Mouse (Mus musculus) intestine, embryonic 15.5 days (tissue): Measurements from ENCODE around the gene B3galt1. TPM values are rescaled to one million over a fixed set of nuclear protein-coding genes. Genes with fewer than 3 reads are reported as not detected.

Source experiments
- ATAC-seq: fragments of 200-750 bp; cut with Nextera tagmentation; 2 replicates; pipeline ENCODE4 v1.8.0; 2017; ENCODE audit warnings: moderate TSS enrichment, moderate library complexity
- H3K27ac ChIP-seq: fragments of 300-500 bp; sonication (generic); 2 replicates; pipeline ENCODE4 v1.5.1; 2015; ENCODE audit warnings: mild to moderate bottlenecking, inconsistent platforms
- H3K27me3 ChIP-seq: fragments of 300-500 bp; sonication (generic); replicated peaks from 2 replicates; pipeline ENCODE4 v1.6.1; 2015; ENCODE audit warnings: inconsistent platforms
- H3K36me3 ChIP-seq: fragments of 300-500 bp; sonication (generic); 2 replicates; pipeline ENCODE4 v1.6.1; 2015; ENCODE audit warnings: inconsistent platforms
- H3K4me1 ChIP-seq: fragments of 300-500 bp; sonication (generic); replicated peaks from 2 replicates; pipeline ENCODE4 v1.6.1; 2015; ENCODE audit warnings: inconsistent platforms
- H3K4me2 ChIP-seq: fragments of 300-500 bp; sonication (generic); replicated peaks from 2 replicates; pipeline ENCODE4 v1.6.1; 2015; ENCODE audit warnings: mild to moderate bottlenecking, inconsistent platforms
- H3K4me3 ChIP-seq: fragments of 300-500 bp; sonication (generic); replicated peaks from 2 replicates; pipeline ENCODE4 v1.5.1; 2015; ENCODE audit warnings: inconsistent platforms
- H3K9ac ChIP-seq: fragments of 300-500 bp; sonication (generic); 2 replicates; pipeline ENCODE4 v1.6.1; 2015; ENCODE audit warnings: inconsistent platforms
- H3K9me3 ChIP-seq: fragments of 300-500 bp; sonication (generic); 2 replicates; pipeline ENCODE4 v1.6.1; 2016; ENCODE audit warnings: inconsistent platforms
- WGBS: fragments of 180-500 bp; shearing (Covaris S2); methylation state at CpG from one replicate; pipeline ENCODE4 v1.1.7; 2015; 5-methylcytosine and 5-hydroxymethylcytosine counted together
- polyA plus RNA-seq: library from polyadenylated mRNA; unstranded; fragments of >200 nt; fragmentation: Nextera tagmentation; extraction: Ambion mirVana; gene quantifications from 2 replicates; pipeline ENCODE4 v1.2.1, GENCODE M21; 2015

The B3galt1 gene
- polyA plus RNA-seq, 1 experiment from 2014 or later: 4.1 TPM

GRCm38 (mm10) chr2:67787536-67787935 is 221.9 kb downstream of the B3galt1 start:
- Histone ChIP-seq H3K9ac (no peak overlapping the region), H3K27me3 (no peaks in the 10 kb centered on the region), H3K4me2 (no peak overlapping the region), H3K36me3 (no peaks in the 10 kb centered on the region), H3K4me3 (no peak overlapping the region), H3K9me3 (no peaks in the 10 kb centered on the region), H3K27ac (no peak overlapping the region), H3K4me1 (no peaks in the 10 kb centered on the region)
- ATAC-seq: no peak
- 69% methylated on average over 3 of the region's 3 CpGs for WGBS

- H3K36me3 ChIP-seq: no peaks in the 10 kb centered on the region
- H3K9ac ChIP-seq: no peak overlapping the region
- H3K4me1 ChIP-seq: no peaks in the 10 kb centered on the region
- H3K27me3 ChIP-seq: no peaks in the 10 kb centered on the region
- no peak overlapping the region for H3K27ac ChIP-seq
- WGBS: 80% methylated on average over 4 of the region's 4 CpGs
- H3K4me3 ChIP-seq: no peak overlapping the region
- ATAC-seq: no peak
- H3K4me2 ChIP-seq: no peak overlapping the region
- no peaks in the 10 kb centered on the region for H3K9me3 ChIP-seq
Measured at GRCm38 (mm10) chr2:67797561-67797960, 231.9 kb downstream of the B3galt1 start.

- no peaks in the 10 kb centered on the region for H3K4me1 ChIP-seq
- H3K4me3 ChIP-seq: no peak overlapping the region
- no peak overlapping the region for H3K27ac ChIP-seq
- no peaks in the 10 kb centered on the region for H3K27me3 ChIP-seq
- H3K36me3 ChIP-seq: no peaks in the 10 kb centered on the region
- no peak overlapping the region for H3K9ac ChIP-seq
- WGBS: 57% methylated on average over 3 of the region's 3 CpGs
- no peak overlapping the region for H3K4me2 ChIP-seq
- no peaks in the 10 kb centered on the region for H3K9me3 ChIP-seq
- ATAC-seq: peak; percentile 58
Measured at GRCm38 (mm10) chr2:67799981-67800380, 234.3 kb downstream of the B3galt1 start.

- Histone ChIP-seq H3K27me3 (no peaks in the 10 kb centered on the region), H3K36me3 (no peaks in the 10 kb centered on the region), H3K4me2 (no peak overlapping the region), H3K9ac (no peak overlapping the region), H3K9me3 (no peaks in the 10 kb centered on the region), H3K4me3 (no peak overlapping the region), H3K27ac (no peak overlapping the region), H3K4me1 (no peaks in the 10 kb centered on the region)
- WGBS: 60% methylated on average over 2 of the region's 2 CpGs
- ATAC-seq: no peak
Measured at GRCm38 (mm10) chr2:67816149-67816548, 250.5 kb downstream of the B3galt1 start.

GRCm38 (mm10) chr2:67818014-67818413 is 252.3 kb downstream of the B3galt1 start:
- Histone ChIP-seq H3K36me3 (no peaks in the 10 kb centered on the region), H3K27ac (no peak overlapping the region), H3K9me3 (no peaks in the 10 kb centered on the region), H3K4me2 (no peak overlapping the region), H3K9ac (no peak overlapping the region), H3K27me3 (no peaks in the 10 kb centered on the region), H3K4me1 (no peaks in the 10 kb centered on the region), H3K4me3 (no peak overlapping the region)
- 53% methylated on average over 2 of the region's 2 CpGs for WGBS
- ATAC-seq: no peak

- Histone ChIP-seq H3K9ac (no peak overlapping the region), H3K27me3 (no peaks in the 10 kb centered on the region), H3K36me3 (no peaks in the 10 kb centered on the region), H3K4me2 (no peak overlapping the region), H3K9me3 (no peaks in the 10 kb centered on the region), H3K4me1 (no peaks in the 10 kb centered on the region), H3K27ac (no peak overlapping the region), H3K4me3 (no peak overlapping the region)
- WGBS: 73% methylated on average over 5 of the region's 5 CpGs
- no peak for ATAC-seq
Measured at GRCm38 (mm10) chr2:67822360-67822759, 256.7 kb downstream of the B3galt1 start.

GRCm38 (mm10) chr2:67827697-67828096 is 262.0 kb downstream of the B3galt1 start:
- Histone ChIP-seq H3K4me2 (no peak overlapping the region), H3K4me3 (no peak overlapping the region), H3K27ac (no peak overlapping the region), H3K4me1 (no peaks in the 10 kb centered on the region), H3K9me3 (no peaks in the 10 kb centered on the region), H3K9ac (no peak overlapping the region), H3K36me3 (no peaks in the 10 kb centered on the region), H3K27me3 (no peaks in the 10 kb centered on the region)
- ATAC-seq: no peak
- WGBS: 68% methylated on average over 4 of the region's 4 CpGs

- no peaks in the 10 kb centered on the region for H3K9me3 ChIP-seq
- H3K27ac ChIP-seq: no peak overlapping the region
- H3K27me3 ChIP-seq: no peaks in the 10 kb centered on the region
- no peaks in the 10 kb centered on the region for H3K4me1 ChIP-seq
- no peaks in the 10 kb centered on the region for H3K36me3 ChIP-seq
- no peak overlapping the region for H3K4me3 ChIP-seq
- no peak for ATAC-seq
- H3K4me2 ChIP-seq: no peak overlapping the region
- no peak overlapping the region for H3K9ac ChIP-seq
- WGBS: 81% methylated on average over 5 of the region's 5 CpGs
Measured at GRCm38 (mm10) chr2:67829055-67829915, 263.6 kb downstream of the B3galt1 start.

GRCm38 (mm10) chr2:67847806-67848205 is 282.1 kb downstream of the B3galt1 start:
- H3K27me3 ChIP-seq: no peaks in the 10 kb centered on the region
- no peaks in the 10 kb centered on the region for H3K9me3 ChIP-seq
- H3K4me2 ChIP-seq: no peak overlapping the region
- no peak overlapping the region for H3K9ac ChIP-seq
- no peaks in the 10 kb centered on the region for H3K36me3 ChIP-seq
- 88% methylated on average over 8 of the region's 8 CpGs for WGBS
- no peaks in the 10 kb centered on the region for H3K4me1 ChIP-seq
- ATAC-seq: no peak
- no peak overlapping the region for H3K4me3 ChIP-seq
- no peak overlapping the region for H3K27ac ChIP-seq

GRCm38 (mm10) chr2:67850725-67851124 is 285.1 kb downstream of the B3galt1 start:
- no peak for ATAC-seq
- no peak overlapping the region for H3K27ac ChIP-seq
- H3K27me3 ChIP-seq: no peaks in the 10 kb centered on the region
- WGBS: 81% methylated on average over 3 of the region's 3 CpGs
- no peaks in the 10 kb centered on the region for H3K36me3 ChIP-seq
- no peak overlapping the region for H3K4me3 ChIP-seq
- no peak overlapping the region for H3K4me2 ChIP-seq
- no peak overlapping the region for H3K9ac ChIP-seq
- no peaks in the 10 kb centered on the region for H3K9me3 ChIP-seq
- no peaks in the 10 kb centered on the region for H3K4me1 ChIP-seq

GRCm38 (mm10) chr2:67858340-67858739 is 292.7 kb downstream of the B3galt1 start:
- Histone ChIP-seq H3K27ac (no peak overlapping the region), H3K4me3 (no peak overlapping the region), H3K4me2 (no peak overlapping the region), H3K9ac (no peak overlapping the region), H3K27me3 (no peaks in the 10 kb centered on the region), H3K36me3 (no peaks in the 10 kb centered on the region), H3K4me1 (no peaks in the 10 kb centered on the region), H3K9me3 (no peaks in the 10 kb centered on the region)
- 86% methylated on average over 2 of the region's 2 CpGs for WGBS
- ATAC-seq: no peak

- Histone ChIP-seq H3K27ac (no peak overlapping the region), H3K4me3 (no peak overlapping the region), H3K9ac (no peak overlapping the region), H3K27me3 (no peaks in the 10 kb centered on the region), H3K4me2 (no peak overlapping the region), H3K36me3 (no peaks in the 10 kb centered on the region), H3K4me1 (no peaks in the 10 kb centered on the region), H3K9me3 (no peaks in the 10 kb centered on the region)
- WGBS: 88% methylated on average over 2 of the region's 2 CpGs
- ATAC-seq: no peak
Measured at GRCm38 (mm10) chr2:67859004-67859403, 293.3 kb downstream of the B3galt1 start.

GRCm38 (mm10) chr2:67873368-67873767 is 307.7 kb downstream of the B3galt1 start:
- Histone ChIP-seq H3K4me2 (no peak overlapping the region), H3K36me3 (no peaks in the 10 kb centered on the region), H3K27me3 (no peaks in the 10 kb centered on the region), H3K4me3 (no peak overlapping the region), H3K9me3 (no peaks in the 10 kb centered on the region), H3K4me1 (no peaks in the 10 kb centered on the region), H3K9ac (no peak overlapping the region), H3K27ac (no peak overlapping the region)
- ATAC-seq: no peak
- 72% methylated on average over 3 of the region's 3 CpGs for WGBS
